Mouse (Mus musculus) heart, adult 9 months (tissue): ENCODE data around the gene Fmo2.

Experiments
- DNase-seq, 2 experiments: peaks; one replicate each; pipeline ENCODE4 v3.0.0; 2022; ENCODE audit warnings: low spot score in 2 of 2

The Fmo2 gene

DNA sequence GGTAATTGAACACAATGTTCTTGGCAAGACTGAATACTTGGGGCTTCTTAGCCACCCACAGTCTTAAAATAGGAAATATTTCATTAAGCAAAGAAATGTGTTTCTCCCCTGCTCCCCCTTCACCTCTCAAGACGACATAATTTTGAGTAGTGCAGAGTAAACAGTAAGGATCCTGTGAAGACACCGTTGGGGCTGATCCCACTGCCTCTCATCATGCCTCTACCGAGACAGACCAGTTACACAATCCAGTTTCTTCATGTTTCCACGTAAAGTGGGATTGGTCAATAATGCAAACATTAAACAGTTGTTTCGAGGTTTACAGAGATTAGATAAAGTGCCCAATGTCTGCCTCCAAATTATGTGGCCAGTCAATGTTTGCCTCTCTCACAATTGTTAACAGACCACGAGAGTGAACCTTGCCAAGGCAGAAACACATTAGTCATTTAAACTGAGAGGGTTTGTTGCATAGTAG is 6.5 kb downstream of the Fmo2 start:
- peak; percentile 37 to 61 for DNase-seq

DNA sequence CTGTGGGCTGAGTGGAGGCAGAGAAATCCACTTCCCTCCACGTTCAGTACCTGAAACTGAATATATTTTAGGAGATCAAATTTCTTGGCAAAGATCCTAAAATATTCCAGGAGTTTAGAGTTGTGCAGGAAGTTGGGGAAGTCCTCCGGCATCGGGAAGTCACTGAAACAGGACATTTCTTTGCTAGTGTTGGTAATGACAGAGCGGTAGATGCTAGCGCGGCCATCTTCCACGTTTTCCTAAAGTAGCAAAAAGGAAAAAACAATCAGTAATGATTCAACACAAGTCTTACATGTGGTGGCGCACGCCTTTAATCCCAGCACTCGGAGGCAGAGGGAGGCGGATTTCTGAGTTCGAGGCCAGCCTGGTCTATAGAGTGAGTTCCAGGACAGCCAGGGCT is 9.9 kb downstream of the Fmo2 start:
- no peak for DNase-seq

DNA sequence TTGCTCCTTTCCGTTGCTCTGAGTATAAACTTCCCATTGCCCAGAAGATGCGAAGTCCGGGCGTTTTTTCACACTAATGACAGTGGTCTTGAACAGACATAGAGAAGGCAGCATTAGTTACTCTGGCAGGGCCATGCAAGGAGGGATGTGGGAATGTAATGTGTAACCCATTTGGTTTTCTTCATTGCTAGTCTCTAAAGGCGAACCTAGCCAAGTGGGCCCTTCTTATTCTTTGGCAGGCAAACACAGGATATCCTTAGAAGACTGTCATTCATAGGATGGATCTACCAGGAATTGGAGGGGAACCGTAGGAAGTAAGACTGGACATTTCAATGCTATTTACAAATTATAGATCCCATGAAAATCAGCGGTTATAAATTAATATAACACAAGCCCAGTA is 10.9 kb downstream of the Fmo2 start:
- peak; percentile 28 to 65 for DNase-seq

DNA sequence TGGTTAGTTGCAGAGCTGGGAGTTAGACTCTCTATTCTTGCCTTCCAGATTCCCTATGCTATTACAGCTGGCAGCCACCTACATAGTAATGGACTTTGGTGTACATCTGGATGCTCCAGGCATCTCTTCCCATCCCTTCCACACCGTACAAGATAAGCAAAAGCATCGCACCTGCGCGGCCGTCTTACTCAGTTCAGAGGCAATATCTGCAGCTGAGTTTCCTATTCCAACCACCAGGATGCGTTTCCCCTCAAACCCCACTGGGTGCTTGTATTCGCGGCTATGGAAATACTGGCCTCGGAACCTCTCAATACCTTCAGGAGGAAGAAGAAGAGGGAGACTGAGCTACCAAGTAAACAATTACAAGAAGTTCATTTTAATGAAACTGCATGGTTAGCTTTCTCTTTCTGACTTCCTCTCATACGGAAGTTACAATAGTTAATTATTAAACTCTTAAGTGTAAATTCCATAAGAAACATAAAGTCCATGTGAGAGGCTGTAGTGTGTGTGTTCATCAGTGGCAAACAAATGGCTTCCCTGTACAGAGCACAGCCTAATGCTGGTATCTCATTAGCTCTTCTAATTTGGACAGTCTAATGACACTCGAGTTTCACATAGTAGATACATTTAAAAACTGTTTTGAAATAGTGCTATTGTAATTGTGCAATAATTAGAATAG is 12.2 kb downstream of the Fmo2 start:
- DNase-seq: no peak

DNA sequence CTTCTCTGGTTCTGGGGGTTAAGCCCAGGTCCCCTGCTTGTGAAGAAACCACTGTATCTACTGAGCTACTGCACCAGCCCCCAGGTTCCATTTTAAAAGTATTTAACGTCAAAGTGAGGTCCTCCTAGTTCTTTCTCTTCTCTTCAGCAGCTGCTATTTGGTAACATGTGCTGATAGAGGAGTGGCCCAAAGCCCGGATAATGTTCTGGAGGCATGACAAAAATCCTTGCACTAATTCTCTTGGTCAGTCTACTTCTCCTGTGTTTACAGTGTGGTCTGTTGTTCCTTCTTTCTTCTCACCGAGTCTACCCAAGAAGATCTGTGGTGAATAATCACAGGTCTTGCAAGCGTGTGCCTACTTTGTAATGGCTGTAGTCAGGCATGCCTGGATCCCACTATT is 15.8 kb downstream of the Fmo2 start:
- DNase-seq: peak; percentile 31 to 46

DNA sequence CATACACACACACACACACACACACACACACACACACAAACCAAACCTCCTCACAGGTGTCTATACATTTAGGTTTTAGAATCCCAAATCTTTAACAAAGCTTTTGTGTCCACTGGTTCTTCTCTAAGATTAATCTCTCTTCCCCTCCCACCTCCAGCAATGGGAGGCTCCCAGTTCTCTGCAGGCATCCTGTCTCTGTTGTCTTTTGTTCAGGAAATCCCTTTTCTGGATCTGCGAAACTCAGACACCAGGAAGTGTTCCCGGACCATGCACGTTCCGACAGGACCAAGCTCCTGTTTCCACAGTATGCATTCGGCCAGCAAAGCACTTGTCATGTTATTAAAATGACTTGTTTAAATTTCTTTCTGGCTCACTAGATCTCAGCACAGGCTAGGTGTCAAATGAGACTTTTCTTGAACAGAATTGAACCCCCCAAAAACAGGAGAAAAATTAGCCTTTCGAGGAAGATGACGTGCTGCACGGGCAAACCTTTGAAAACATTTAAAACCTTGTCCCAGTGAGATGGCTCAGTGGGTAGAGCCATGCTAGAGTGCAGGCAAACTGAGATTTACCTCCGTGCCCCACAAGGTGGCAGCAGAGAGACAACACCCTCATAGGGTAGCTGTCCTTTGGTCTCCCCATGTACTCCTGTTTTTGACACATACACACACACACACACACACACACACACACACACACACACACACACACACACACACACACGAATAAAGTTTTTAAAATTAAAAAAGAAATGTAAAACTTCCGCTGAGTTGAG is 18.7 kb downstream of the Fmo2 start:
- DNase-seq: peak; percentile 48 to 50

DNA sequence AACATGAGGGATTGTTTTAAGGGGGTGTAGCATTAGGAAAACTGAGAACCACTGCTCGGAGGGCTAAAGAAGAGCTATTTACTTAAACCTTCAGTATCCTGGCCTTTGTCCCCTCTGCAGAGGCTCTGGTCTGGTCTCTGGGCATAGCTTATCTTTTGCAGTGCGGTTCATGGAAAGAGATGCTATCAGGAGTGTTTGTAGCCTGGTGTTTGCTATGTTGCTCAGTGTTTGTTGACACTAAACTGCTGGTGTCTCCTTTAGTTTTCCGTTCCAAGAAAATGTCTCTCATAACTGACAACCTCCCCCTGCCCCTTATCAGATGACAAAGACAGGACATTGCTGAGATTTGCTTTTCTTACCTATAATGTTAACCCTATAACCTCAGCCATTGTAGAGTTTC is 23.4 kb downstream of the Fmo2 start:
- no peak for DNase-seq

DNA sequence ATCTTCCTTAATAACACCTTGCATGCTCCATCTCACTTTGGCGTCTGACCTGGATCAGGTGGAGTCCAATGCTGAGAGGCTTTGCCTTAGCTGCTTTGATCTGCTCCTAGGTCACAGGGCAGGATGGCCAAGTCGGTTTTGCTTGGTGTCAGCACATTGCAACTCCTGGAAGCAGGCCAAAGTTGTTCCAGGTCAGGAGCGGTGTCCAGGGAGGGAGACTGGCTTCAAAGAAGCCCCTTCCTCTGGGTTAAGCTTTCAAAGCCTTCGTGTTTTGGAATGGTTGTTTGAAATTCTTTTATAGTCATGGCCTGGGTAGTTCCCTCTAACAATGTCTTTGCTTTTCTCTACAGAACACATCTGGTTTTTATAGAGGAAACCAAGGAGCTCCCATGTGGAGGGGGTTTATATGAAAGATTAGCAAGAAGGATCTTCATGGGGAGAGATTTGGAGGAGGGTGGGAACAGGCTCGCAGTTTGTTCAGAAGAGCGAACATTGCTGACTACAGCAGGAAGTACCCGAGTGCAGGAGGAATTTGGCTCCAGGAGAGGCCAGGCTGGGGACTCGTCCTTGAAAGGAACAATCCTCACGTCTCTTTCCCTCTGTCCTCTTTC is 26.7 kb downstream of the Fmo2 start:
- DNase-seq: no peak

DNA sequence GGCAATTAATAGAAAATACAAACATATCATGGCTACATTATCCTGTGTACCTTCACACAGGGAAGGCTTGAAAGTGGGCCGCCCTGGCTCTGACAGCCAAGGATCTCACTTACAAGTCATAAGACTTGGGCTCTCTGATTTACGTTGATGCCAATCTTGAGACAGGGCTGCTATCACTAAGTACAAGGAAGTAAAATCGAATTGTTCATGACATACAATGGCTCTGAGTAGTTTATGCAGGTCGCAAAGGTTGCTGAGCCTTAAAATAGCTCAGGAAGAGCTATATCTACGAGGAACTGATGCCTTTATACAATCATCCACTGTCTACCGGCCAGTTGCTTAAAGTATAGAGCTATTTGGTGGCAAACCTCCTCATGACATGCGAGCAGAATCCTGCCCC is 27.5 kb downstream of the Fmo2 start:
- no peak for DNase-seq

DNA sequence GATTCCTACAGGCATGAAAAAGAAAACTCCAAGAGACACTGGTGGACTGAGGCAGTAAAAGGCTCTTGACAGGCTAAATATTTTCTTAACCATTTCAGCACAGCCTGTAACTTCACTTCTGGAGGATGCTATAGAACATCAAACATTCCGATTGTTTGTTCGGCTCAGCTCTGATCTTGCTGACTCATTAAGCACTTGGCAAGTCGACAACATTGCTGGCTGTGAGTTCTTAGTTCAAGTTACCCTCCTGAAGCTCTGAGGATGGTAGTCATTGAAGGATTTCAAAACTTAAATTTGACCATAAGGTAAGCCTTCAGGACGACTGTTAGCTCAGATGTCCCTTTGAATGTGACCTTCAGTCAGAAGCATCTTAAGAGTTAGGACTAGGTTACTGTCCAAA is 31.1 kb downstream of the Fmo2 start:
- no peak for DNase-seq

DNA sequence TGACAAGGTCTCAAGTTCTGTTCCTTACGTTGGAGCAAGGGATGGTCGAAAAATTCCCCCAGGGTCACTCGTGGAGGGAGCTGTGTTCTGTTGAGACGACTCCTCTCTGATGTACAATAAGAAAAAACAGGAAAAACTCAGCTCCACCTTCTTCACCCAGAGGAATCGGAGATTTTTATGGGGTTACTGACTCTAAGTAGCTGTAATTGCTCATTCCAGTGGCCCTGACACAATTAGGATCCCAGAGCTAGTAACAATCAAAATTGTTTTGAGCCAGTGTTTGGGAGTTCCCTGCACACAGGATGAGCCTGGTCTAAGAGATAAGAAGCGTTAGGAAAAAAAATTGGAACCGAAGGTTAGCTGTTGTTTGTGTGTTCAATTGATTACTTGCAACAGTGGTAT is 32.2 kb downstream of the Fmo2 start, which contains the start of gene Fmo1:
Fmo1 (minus strand) TSS at position 331 of the 402 bp plus-strand sequence.
- DNase-seq: peak; percentile 49 to 79

DNA sequence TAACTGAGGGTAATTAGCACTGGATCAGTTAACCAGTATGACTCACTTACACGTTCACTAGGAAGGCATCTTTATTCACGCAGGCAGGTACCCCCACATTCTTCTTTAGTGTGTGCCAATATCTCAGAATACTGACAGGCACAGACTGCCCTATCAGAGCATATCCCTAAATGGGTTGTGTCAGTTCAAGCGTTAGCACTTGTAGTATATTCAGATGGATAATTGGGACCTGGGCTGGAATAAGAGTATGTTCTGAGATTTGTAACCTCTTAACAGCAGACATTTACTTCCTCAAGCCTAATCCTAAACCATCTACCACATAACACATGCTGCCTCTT is 33.1 kb downstream of the Fmo2 start:
- DNase-seq: no peak

DNA sequence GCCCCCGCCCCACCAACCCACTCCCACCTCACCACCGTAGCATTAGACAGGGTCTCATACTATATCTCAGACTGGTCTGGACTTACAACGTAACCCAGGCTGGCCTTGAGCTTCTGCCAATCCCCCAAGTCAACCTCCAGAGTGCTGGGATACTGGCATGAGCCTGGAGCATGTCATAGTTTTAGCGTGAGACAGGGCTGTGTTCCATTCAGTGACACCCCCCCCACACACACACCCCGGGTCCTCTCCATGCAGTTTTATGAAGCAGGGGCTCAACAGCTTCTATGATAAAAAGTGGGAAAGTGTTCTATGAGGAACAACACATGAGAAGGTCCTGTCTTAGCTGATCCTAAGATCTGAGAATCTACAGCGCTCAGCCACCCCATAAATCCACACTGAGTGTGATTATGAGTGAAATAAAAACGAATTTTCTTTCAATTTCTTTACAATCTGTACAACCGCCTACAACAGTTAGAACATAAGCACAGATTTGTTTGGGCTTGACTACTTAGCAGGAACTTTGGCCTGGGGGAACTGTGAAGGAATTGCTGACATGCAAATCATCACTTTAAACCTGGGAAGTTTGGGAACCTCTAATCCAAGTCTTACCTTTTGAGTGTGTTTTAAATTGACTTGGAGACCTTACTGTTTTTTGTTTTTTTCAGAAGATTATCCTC is 33.6 kb downstream of the Fmo2 start:
- DNase-seq: no peak

DNA sequence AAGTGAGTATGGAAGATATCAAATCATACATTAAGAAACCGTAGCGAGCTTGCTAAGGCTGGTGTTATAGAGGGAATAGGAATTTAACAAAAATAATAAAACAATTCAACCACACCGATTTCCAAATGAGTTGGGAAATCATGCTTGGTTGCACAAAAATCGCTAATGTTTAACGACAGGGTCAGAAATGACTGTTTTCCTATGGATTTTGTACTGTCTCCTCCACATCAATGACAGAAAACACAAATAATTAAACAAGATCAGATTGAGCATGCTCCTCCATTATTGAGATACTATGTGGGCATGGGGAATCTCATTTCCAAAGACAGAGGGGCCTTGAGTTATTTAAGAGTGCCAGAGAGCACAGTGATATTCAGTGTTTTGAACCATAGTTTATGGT is 34.2 kb downstream of the Fmo2 start:
- DNase-seq: no peak

DNA sequence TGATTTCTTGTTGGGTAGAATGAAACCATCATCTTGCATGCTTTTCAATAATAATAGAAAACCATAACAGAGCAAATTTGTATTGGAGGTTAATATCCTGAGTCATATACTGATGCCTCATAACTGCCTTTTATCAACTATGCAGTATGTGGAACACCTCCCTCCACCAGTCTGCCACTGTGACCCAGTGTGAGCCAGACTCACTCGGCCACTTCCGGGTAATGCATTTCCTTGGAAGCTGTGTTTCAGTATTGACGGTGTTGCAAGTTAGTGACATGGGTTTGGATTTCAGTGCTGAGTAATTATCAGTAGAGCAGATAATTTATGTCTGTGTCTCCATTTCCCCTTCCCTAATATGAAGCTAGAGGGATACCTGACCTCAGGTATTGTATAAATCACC is 34.9 kb downstream of the Fmo2 start:
- DNase-seq: no peak

DNA sequence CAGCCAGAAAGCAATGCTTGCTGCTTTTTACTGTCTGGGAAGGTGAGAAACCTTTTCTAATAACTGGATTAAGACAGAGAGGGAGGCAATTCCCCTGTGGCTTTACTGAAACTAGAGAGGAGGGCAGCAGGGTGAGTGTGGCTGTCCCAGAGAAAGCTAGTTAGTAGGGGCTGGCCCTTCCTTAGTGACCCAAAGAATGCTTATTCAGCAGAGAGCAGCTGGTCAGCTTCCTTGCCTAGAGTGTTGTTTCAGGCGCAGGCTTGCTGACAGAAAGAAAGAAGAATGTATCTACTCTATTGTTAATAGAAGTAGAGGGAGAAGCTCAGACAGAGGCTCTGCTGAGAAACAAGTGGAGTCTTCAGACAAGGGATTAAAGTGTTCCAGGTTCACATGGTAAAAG is 36.2 kb downstream of the Fmo2 start:
- DNase-seq: no peak

DNA sequence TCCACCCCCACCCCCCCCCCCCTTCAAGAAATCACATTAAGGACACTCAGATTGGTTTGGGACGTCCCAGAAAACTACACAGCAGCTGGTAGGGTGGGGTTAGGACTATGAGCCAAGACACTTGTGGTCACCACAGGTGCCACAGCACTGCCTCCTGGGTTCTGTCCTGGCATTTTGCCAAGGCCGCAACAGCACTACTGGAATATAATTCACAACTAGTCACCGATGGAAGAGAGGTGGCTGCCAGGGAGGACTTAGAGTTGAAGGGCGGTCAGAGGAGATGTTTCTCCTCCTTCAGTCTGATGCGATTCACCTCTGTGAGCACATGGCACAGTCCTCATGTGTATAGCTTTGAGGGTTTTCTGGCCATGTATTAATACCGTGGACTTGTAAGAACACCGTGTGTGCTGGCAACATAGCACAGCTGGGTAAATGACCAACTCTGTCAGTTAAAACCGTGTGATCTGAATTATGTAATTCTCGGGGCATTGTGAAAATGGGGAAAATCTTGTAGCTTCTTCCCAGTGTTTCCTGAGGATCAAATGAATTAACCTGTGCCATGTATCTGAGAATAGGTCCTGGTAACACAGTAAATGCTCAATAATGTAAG is 38.4 kb downstream of the Fmo2 start:
- DNase-seq: no peak

DNA sequence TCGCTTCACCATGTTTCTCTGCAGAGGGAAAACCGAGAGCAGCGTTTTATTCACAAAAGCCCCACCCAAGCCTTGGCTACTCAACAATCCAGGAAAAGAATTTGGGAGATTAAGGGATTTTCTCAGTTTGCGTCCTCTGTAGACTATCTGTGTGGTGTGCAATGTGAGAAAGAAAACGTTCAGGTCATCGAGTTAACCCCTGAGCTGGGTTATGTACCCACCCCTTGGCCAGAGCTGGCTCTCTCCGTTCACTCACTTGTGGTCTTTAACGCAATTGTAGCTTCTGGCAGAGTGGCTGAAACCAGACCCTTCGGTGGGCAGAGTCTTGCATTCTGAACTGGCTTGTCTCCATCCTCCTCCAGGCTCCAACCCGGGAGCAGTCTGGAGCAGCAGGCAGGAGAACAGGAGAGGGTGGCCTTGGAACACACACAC is 39.0 kb downstream of the Fmo2 start:
- DNase-seq: peak in 1 of 2 experiments; percentile 15

DNA sequence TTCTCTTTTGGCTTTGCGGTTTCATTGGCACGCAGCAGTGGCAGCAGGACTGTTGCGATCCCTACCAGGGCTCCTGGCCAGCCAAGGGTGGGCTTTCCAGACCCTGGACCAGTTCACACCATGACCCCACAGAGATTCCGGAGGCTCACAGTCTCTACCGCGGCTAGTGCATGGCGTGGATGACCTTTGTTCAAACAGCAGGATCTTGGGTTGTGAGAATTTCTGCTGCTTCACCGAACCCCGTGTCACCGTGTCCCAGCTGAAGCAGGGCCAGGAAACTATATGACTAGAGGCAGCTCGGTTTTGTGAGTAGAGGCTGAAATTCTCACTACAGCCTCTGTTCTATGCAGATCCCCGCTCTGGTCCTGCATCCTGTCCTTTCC is 39.8 kb downstream of the Fmo2 start:
- DNase-seq: peak; percentile 19 to 26

DNA sequence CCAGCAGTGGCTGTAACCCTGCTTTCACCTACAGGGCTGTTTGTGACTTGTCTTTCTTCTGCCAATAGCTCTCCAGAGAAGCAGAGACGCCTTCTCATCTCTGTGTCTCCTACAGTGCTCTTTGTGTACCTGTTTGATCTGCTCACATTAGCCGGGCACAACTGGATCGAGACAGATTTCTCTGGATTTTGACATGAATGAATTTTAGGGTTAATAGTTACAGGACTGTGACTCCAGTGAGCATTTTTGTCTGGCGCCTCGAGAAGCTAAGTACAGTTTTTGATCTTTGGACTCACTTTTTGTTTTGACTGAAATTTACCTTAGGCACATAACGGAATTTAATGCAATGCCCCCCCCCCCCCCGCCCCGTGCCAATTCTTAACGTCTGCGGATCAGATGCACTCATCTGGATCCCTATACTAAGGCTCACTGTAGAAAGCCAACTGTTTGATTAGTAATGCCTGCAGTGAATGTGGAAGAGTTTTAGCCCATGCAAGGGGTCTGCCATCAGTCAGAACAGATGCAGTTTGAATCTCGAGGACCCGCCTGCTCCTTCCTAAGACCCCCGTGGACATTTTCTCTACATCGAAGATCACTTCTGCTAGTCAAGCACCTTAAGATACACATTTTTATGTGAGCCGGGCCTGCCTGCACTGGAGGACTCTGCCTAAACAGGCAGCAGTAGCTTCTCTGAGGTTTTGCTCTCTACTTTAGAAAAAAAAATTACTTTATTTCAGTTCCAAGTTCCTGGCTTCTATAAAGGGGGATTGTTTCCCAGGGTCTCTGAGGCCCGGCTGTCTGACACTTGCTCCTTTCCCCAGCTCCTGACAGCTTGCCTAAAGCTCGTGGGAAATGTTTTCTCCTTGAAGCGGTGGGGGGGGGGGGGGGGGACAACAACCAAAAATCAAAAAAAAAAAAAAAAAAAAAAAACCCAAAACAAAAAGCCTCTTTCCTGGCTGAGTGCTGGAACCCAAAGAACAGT is 40.5 kb downstream of the Fmo2 start:
- DNase-seq: no peak
